Mouse (Mus musculus) CH12.LX (cell line): Measurements from ENCODE around the gene Zbtb4. TPM values are rescaled to one million over a fixed set of nuclear protein-coding genes. Genes with fewer than 3 reads are reported as not detected.

Source experiments
- DNase-seq: peaks from one replicate; pipeline ENCODE4 v3.0.0-alpha.2; 2013; ENCODE audit errors: extremely low read depth
- H3K27ac ChIP-seq: 2 replicates; pipeline ENCODE4 v1.5.1; 2012; ENCODE audit warnings: low read depth, mild to moderate bottlenecking, control low read depth, moderate library complexity; ENCODE audit not compliant: insufficient read depth
- H3K27me3 ChIP-seq: replicated peaks from 2 replicates; pipeline ENCODE3; 2012; ENCODE audit warnings: inconsistent platforms
- H3K36me3 ChIP-seq, 2 experiments: replicated peaks in 1 of 2; 2 replicates each; pipeline versions ENCODE3 to v1.6.1; 2012; ENCODE audit warnings: inconsistent platforms in 1 of 2, low read length in 1 of 2, mild to moderate bottlenecking in 1 of 2, mixed read lengths in 1 of 2, moderate library complexity in 1 of 2; ENCODE audit not compliant: control insufficient read depth in 1 of 2, insufficient read depth in 1 of 2
- H3K4me1 ChIP-seq, 2 experiments: 2 replicates each; pipeline ENCODE4 v1.6.1; 2012; ENCODE audit warnings: inconsistent platforms in 1 of 2, moderate library complexity in 1 of 2; ENCODE audit not compliant: insufficient read depth in 2 of 2, control insufficient read depth in 1 of 2
- H3K4me2 ChIP-seq: 2 replicates; pipeline ENCODE4 v1.6.1; 2012; ENCODE audit warnings: low read depth, mild to moderate bottlenecking, control low read depth; ENCODE audit not compliant: poor library complexity, insufficient read depth, severe bottlenecking
- H3K4me3 ChIP-seq, 3 experiments: fragments of 150-350 bp in 1 of 3; sonication (generic) in 1 of 3; replicated peaks in 1 of 3; 2 replicates each; pipeline versions ENCODE3 to v1.5.1; 2011 to 2012; ENCODE audit warnings: low read depth in 2 of 3, low read length in 2 of 3, mild to moderate bottlenecking in 2 of 3, moderate library complexity in 2 of 3, control low read depth in 1 of 3, improper control_type of control experiment in 1 of 3, inconsistent platforms in 1 of 3, mixed read lengths in 1 of 3; ENCODE audit not compliant: poor library complexity in 1 of 3
- H3K79me2 ChIP-seq: replicated peaks from 2 replicates; pipeline ENCODE4 v1.6.1; 2012; ENCODE audit warnings: mild to moderate bottlenecking, moderate library complexity; ENCODE audit not compliant: control insufficient read depth, poor library complexity, insufficient read depth, severe bottlenecking; ENCODE audit errors: extremely low read depth
- H3K9ac ChIP-seq: 2 replicates; pipeline ENCODE4 v1.6.1; 2012; ENCODE audit warnings: low read depth, mild to moderate bottlenecking, control low read depth, moderate library complexity; ENCODE audit not compliant: insufficient read depth
- H3K9me3 ChIP-seq: replicated peaks from 2 replicates; pipeline ENCODE3; 2012; ENCODE audit warnings: low read length, inconsistent platforms, mixed read lengths
- BHLHE40 ChIP-seq: IDR thresholded peaks from 2 replicates; pipeline ENCODE4 v1.6.1; 2011; ENCODE audit warnings: mild to moderate bottlenecking, low read depth, low read length, improper control_type of control experiment
- CHD1 ChIP-seq: IDR thresholded peaks from 2 replicates; pipeline ENCODE4 v1.6.1; 2012; ENCODE audit warnings: low read depth, low read length, improper control_type of control experiment, inconsistent platforms
- CHD2 ChIP-seq: IDR thresholded peaks from 2 replicates; pipeline ENCODE4 v1.6.1; 2011; ENCODE audit warnings: low read length, improper control_type of control experiment
- E2F4 ChIP-seq: IDR thresholded peaks from 2 replicates; pipeline ENCODE4 v1.6.1; 2011; ENCODE audit warnings: low read depth, low read length, improper control_type of control experiment; ENCODE audit not compliant: insufficient replicate concordance
- ELF1 ChIP-seq: IDR thresholded peaks from 2 replicates; pipeline ENCODE4 v1.6.1; 2014; ENCODE audit warnings: low read depth, mild to moderate bottlenecking, inconsistent platforms, low read length, improper control_type of control experiment
- EP300 ChIP-seq: IDR thresholded peaks from 2 replicates; pipeline ENCODE4 v1.6.1; 2011; ENCODE audit warnings: low read length, improper control_type of control experiment
- ETS1 ChIP-seq: conservative IDR thresholded peaks from 2 replicates; pipeline ENCODE4 v1.6.1; 2012; ENCODE audit warnings: low read depth, mild to moderate bottlenecking, inconsistent platforms, low read length, improper control_type of control experiment, moderate library complexity
- GABPA ChIP-seq: IDR thresholded peaks from 2 replicates; pipeline ENCODE4 v1.6.1; 2012; ENCODE audit warnings: low read depth, low read length, improper control_type of control experiment, inconsistent platforms; ENCODE audit not compliant: insufficient replicate concordance
- HCFC1 ChIP-seq: IDR thresholded peaks from 2 replicates; pipeline ENCODE4 v1.6.1; 2012; ENCODE audit warnings: low read depth, mild to moderate bottlenecking, inconsistent platforms, low read length, improper control_type of control experiment
- IRF4 ChIP-seq: IDR thresholded peaks from 2 replicates; pipeline ENCODE4 v1.6.1; 2014; ENCODE audit warnings: low read depth, mild to moderate bottlenecking, inconsistent platforms, low read length, improper control_type of control experiment
- JUN ChIP-seq: IDR thresholded peaks from 2 replicates; pipeline ENCODE4 v1.6.1; 2011; ENCODE audit warnings: low read depth, mild to moderate bottlenecking, low read length, improper control_type of control experiment, moderate library complexity; ENCODE audit not compliant: insufficient read depth
- JUND ChIP-seq: conservative IDR thresholded peaks from 2 replicates; pipeline ENCODE4 v1.6.1; 2011; ENCODE audit warnings: low read depth, low read length, improper control_type of control experiment
- KAT2A ChIP-seq: IDR thresholded peaks from 2 replicates; pipeline ENCODE4 v1.6.1; 2012; ENCODE audit warnings: low read length, improper control_type of control experiment, inconsistent platforms; ENCODE audit not compliant: insufficient replicate concordance
- MAFK ChIP-seq: IDR thresholded peaks from 2 replicates; pipeline ENCODE4 v1.6.1; 2011; ENCODE audit warnings: low read length, improper control_type of control experiment; ENCODE audit not compliant: insufficient replicate concordance
- MAZ ChIP-seq: IDR thresholded peaks from 2 replicates; pipeline ENCODE4 v1.6.1; 2012; ENCODE audit warnings: low read depth, mild to moderate bottlenecking, inconsistent platforms, low read length, improper control_type of control experiment, moderate library complexity
- MYC ChIP-seq: IDR thresholded peaks from 2 replicates; pipeline ENCODE4 v1.6.1; 2011; ENCODE audit warnings: low read depth, mild to moderate bottlenecking, improper control_type of control experiment, low read length
- NELFE ChIP-seq: IDR thresholded peaks from 2 replicates; pipeline ENCODE4 v1.6.1; 2011; ENCODE audit warnings: low read depth, low read length, improper control_type of control experiment
- NRF1 ChIP-seq: IDR thresholded peaks from 2 replicates; pipeline ENCODE4 v1.6.1; 2014; ENCODE audit warnings: low read depth, mild to moderate bottlenecking, inconsistent platforms, low read length, improper control_type of control experiment, moderate library complexity
- PAX5 ChIP-seq: IDR thresholded peaks from 2 replicates; pipeline ENCODE4 v1.6.1; 2012; ENCODE audit warnings: low read length, inconsistent platforms, mixed read lengths
- POLR2A ChIP-seq: IDR thresholded peaks from 2 replicates; pipeline ENCODE4 v1.6.1; 2011; ENCODE audit warnings: low read depth, mild to moderate bottlenecking, improper control_type of control experiment, low read length
- POLR2AphosphoS2 ChIP-seq: IDR thresholded peaks from 2 replicates; pipeline ENCODE4 v1.6.1; 2011; ENCODE audit warnings: low read depth, low read length, improper control_type of control experiment
- RAD21 ChIP-seq: IDR thresholded peaks from 2 replicates; pipeline ENCODE4 v1.6.1; 2011; ENCODE audit warnings: low read depth, mild to moderate bottlenecking, low read length, improper control_type of control experiment, moderate library complexity
- RCOR1 ChIP-seq: conservative IDR thresholded peaks from 2 replicates; pipeline ENCODE4 v1.6.1; 2012; ENCODE audit warnings: low read depth, mild to moderate bottlenecking, inconsistent platforms, low read length, improper control_type of control experiment
- SIN3A ChIP-seq: IDR thresholded peaks from 2 replicates; pipeline ENCODE4 v1.6.1; 2012; ENCODE audit warnings: low read length, improper control_type of control experiment, inconsistent platforms
- TBP ChIP-seq: conservative IDR thresholded peaks from 2 replicates; pipeline ENCODE4 v1.6.1; 2011; ENCODE audit warnings: low read depth, low read length, improper control_type of control experiment
- TCF12 ChIP-seq: IDR thresholded peaks from 2 replicates; pipeline ENCODE4 v1.6.1; 2014; ENCODE audit warnings: low read depth, mild to moderate bottlenecking, inconsistent platforms, low read length, improper control_type of control experiment
- UBTF ChIP-seq: IDR thresholded peaks from 2 replicates; pipeline ENCODE4 v1.6.1; 2012; ENCODE audit warnings: low read depth, mild to moderate bottlenecking, inconsistent platforms, low read length, improper control_type of control experiment, moderate library complexity
- USF1 ChIP-seq: IDR thresholded peaks from 2 replicates; pipeline ENCODE4 v1.6.1; 2014; ENCODE audit warnings: low read depth, mild to moderate bottlenecking, inconsistent platforms, low read length, improper control_type of control experiment
- USF2 ChIP-seq: conservative IDR thresholded peaks from 2 replicates; pipeline ENCODE4 v1.6.1; 2011; ENCODE audit warnings: low read depth, low read length, improper control_type of control experiment
- ZKSCAN1 ChIP-seq: IDR thresholded peaks from 2 replicates; pipeline ENCODE4 v1.6.1; 2012; ENCODE audit warnings: low read depth, inconsistent platforms, low read length, improper control_type of control experiment, borderline replicate concordance
- ZMIZ1 ChIP-seq: IDR thresholded peaks from 2 replicates; pipeline ENCODE4 v1.6.1; 2012; ENCODE audit warnings: low read depth, mild to moderate bottlenecking, inconsistent platforms, low read length, improper control_type of control experiment
- ZNF384 ChIP-seq: IDR thresholded peaks from 2 replicates; pipeline ENCODE4 v1.6.1; 2012; ENCODE audit warnings: low read depth, low read length, improper control_type of control experiment, inconsistent platforms
- dilution Hi-C: fragments of 300-500 bp; cut with MboI; formaldehyde crosslinking; loops from 2 replicates; pipeline ENCODE4 v1.14.3; 2020; ENCODE audit warnings: low sequenced_read_pairs; ENCODE audit not compliant: extremely low pct_unique_long_range_greater_than_20kb, extremely low pct_ligation_motif_present
- in situ Hi-C: fragments of 300-500 bp; cut with MboI; formaldehyde crosslinking; loops from 3 replicates; pipeline ENCODE4 v1.14.3; 2019; ENCODE audit warnings: low sequenced_read_pairs, low pct_ligation_motif_present, low pct_unique_long_range_greater_than_20kb, mixed read lengths
- polyA plus RNA-seq: library from polyadenylated mRNA; unstranded; fragments of >175 nt; gene quantifications from 2 replicates; pipeline ENCODE4 v1.2.1, GENCODE M21; 2012; ENCODE audit warnings: low read depth; ENCODE audit not compliant: insufficient read length
- total RNA-seq, 2 experiments: library from RNA; depleted of rRNA; stranded (reverse); fragments of 300-350 nt in 1 of 2; fragments of >200 nt in 1 of 2; gene quantifications; 2 replicates each; pipeline ENCODE4 v1.2.3; 2012 to 2014

Zbtb4 gene
- total and polyA plus RNA-seq, 3 experiments = 0.75 to 3.4 (median 2.3) TPM

DNA sequence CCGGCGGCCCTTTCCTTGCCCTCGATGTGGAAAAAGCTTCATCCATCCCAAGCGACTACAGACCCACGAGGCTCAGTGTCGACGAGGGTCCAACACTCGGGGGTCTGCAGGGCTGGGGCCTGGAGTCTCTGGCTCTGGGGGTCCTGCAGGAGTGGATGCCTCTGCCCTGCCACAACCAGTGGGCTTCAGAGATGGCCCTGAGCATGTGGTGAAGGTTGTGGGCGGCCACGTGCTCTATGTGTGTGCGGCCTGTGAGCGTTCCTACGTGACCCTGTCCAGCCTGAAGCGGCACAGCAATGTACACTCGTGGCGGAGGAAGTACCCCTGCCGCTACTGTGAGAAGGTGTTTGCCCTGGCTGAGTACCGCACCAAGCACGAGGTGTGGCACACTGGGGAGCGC lies 10.8 kb downstream of the Zbtb4 start:
- no peak for DNase-seq
- Histone ChIP-seq H3K9me3 (no peaks in the 10 kb centered on the region), H3K9ac (no peak overlapping the region), H3K79me2 (no peaks in the 10 kb centered on the region), H3K27me3 (no peaks in the 10 kb centered on the region), H3K4me1 (peaks cover 40 to 65% of the 10 kb centered on the region in 2 experiments), H3K27ac (no peak overlapping the region), H3K4me2 (no peak overlapping the region), H3K36me3 (peaks cover 8 to 35% of the 10 kb centered on the region in 2 experiments), H3K4me3 (peak overlapping the region in 1 of 3 experiments; percentile 8)
- no peak for TF ChIP-seq POLR2A
- TF ChIP-seq ZKSCAN1 = no peak
- TF ChIP-seq KAT2A = no peak
- no peak for TF ChIP-seq HCFC1
- TF ChIP-seq NELFE = no peak
- no peak for TF ChIP-seq RCOR1
- no peak for TF ChIP-seq NRF1
- TF ChIP-seq RAD21 = no peak
- TF ChIP-seq PAX5 = no peak
- no peak for TF ChIP-seq SIN3A
- no peak for TF ChIP-seq MYC
- TF ChIP-seq USF2 = no peak
- TF ChIP-seq USF1 = no peak
- TF ChIP-seq CHD1 = no peak
- TF ChIP-seq EP300 = no peak
- TF ChIP-seq ETS1 = no peak
- TF ChIP-seq E2F4 = no peak
- no peak for TF ChIP-seq IRF4
- no peak for TF ChIP-seq GABPA
- dilution Hi-C loops = no loop called here
- in situ Hi-C loops = no loop called here

DNA sequence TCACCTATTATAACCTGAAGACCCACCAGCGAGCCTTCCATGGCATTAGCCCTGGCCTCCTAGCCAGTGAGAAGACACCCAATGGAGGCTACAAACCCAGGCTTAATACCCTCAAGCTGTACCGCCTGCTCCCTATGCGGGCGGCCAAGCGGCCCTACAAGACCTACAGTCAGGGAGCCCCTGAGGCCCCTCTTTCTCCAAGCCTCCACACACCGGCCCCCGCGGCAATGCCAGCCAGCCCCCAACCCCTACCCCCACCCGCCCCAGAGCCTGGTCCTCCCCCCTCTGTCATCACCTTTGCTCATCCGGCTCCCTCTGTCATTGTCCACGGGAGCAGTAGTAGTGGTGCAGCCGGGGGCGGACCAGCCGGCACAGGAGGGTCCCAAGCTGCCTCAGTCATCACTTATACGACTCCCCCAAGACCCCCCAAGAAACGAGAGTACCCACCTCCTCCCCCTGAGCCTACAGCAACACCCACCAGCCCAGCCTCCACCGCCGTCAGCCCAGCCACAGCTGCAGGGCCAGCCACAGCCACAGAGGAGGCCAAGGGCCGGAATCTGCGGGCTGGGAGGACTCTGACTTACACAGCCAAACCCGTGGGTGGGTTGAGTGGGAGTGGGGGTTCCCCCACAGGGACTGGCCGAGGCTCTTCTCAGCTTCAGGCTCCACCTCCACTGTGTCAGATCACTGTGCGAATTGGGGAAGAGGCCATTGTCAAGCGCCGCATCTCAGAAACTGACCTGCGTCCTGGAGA lies 12.0 kb downstream of the Zbtb4 start:
- no peaks in the 10 kb centered on the region for H3K79me2 ChIP-seq
- no peaks in the 10 kb centered on the region for H3K9me3 ChIP-seq
- H3K4me1 ChIP-seq = peaks cover 40 to 71% of the 10 kb centered on the region in 2 experiments
- no peaks in the 10 kb centered on the region for H3K27me3 ChIP-seq
- no peak overlapping the region for H3K27ac ChIP-seq
- TF ChIP-seq PAX5 (no peak), RCOR1 (no peak), UBTF (no peak), JUND (no peak), ZMIZ1 (no peak), ZNF384 (no peak), POLR2AphosphoS2 (no peak), TBP (no peak), E2F4 (no peak), POLR2A (no peak), ELF1 (no peak), MAFK (no peak), MAZ (no peak), JUN (no peak), CHD2 (no peak), ETS1 (no peak), BHLHE40 (no peak), TCF12 (no peak), NELFE (no peak)
- no peak overlapping the region for H3K4me2 ChIP-seq
- H3K9ac ChIP-seq = no peak overlapping the region
- no peak overlapping the region for H3K4me3 ChIP-seq
- dilution Hi-C loops (no loop called here), in situ Hi-C loops (no loop called here)
- peaks cover 8 to 38% of the 10 kb centered on the region in 2 experiments for H3K36me3 ChIP-seq
- no peak for DNase-seq
